Mouse (Mus musculus) bone marrow macrophage, adult 2 months (primary cell): Measurements from ENCODE around the gene Gpatch2l.

Experiments
- CTCF ChIP-seq: IDR thresholded peaks from 2 replicates; pipeline ENCODE4 v1.5.1; 2012; ENCODE audit warnings: low read depth, mild to moderate bottlenecking, low read length, moderate library complexity
- POLR2A ChIP-seq: IDR thresholded peaks from 2 replicates; pipeline ENCODE4 v1.6.1; 2012; ENCODE audit warnings: mild to moderate bottlenecking, low read depth, low read length, borderline replicate concordance

GRCm38 (mm10) chr12:86305635-86306243 lies 64.1 kb downstream of the Gpatch2l start:
- TF ChIP-seq CTCF = no peak
- no peak for TF ChIP-seq POLR2A
